Mouse (Mus musculus): ENCODE results near the gene Usp15. TPM values are rescaled to one million over a fixed set of nuclear protein-coding genes. Genes with fewer than 3 reads are reported as not detected.

The Usp15 gene
- polyA plus RNA-seq, 1 experiment from 2014 or later, result 68.2 TPM

DNA sequence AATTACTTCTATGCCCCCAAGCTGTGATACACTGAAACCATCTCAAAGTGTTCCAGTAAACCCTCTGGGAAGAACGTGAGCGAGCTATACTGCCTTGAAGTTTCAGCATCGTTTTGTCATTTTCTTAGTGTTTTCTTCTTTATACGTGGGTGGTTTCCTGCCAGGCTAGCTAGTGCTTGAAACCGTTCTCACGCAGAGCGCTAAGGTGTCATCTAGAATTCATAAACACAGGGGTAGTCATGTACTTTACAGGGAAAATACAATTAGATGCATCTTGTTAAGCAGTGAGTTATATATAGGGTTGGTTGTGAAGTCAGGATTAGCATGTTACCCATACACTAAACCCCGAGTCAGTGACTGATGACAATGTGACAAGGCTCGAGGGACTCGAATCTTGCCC, 65.3 kb downstream of the Usp15 start:
- Histone ChIP-seq H3K27ac (replicated peaks) (no peak overlapping the region), H3K4me2 (no peak overlapping the region), H3K9ac (no peak overlapping the region), H3K9me3 (no peaks in the 10 kb centered on the region), H3K36me3 (peaks cover 65% of the 10 kb centered on the region), H3K27me3 (no peaks in the 10 kb centered on the region), H3K4me3 (no peak overlapping the region), H3K4me1 (replicated peaks) (peaks cover 3% of the 10 kb centered on the region; the same call in 1 of the 2 replicates)
- no peak for ATAC-seq (ENCODE audit: low read depth)
- 93% methylated on average over 10 of the region's 10 CpGs for WGBS

DNA sequence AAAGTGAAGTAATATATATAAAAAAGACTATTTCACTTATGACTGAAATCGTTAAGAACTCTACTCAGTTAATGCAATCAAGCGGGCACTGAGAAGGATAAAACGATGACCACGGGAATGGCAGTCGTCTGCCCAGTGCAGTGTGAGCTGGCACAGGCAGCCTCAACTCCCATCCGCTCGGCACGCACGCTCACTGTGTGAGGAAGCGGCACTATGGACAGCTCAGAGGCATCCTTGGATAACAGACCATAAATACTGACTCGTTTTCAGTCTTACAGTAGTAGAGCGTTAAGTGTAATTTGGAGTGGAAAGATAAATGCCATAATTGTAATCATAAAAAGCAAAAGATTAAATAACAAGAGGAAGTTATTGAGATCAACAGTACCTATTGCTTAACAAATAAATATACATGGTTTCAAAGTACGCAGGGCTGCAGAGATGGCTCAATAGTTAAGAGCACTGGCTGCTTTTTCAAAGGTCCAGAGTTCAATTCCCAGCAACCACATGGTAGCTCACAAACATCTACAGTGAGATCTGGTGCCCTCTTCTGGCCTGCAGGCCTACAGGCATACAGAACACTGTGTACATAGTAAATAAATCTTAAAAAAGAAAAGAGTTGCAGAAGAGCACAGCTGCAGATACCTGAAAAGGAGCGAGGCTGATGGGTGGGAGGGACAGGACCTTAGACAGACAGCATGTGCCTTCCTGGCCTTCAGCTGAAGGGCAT, 76.0 kb downstream of the Usp15 start:
- Histone ChIP-seq H3K36me3 (peaks cover 91% of the 10 kb centered on the region), H3K27me3 (no peaks in the 10 kb centered on the region), H3K27ac (replicated peaks) (no peak overlapping the region), H3K4me3 (no peak overlapping the region), H3K4me1 (replicated peaks) (no peaks in the 10 kb centered on the region), H3K4me2 (no peak overlapping the region), H3K9me3 (no peaks in the 10 kb centered on the region), H3K9ac (no peak overlapping the region)
- WGBS, result 94% methylated on average over 14 of the region's 14 CpGs
- no peak for ATAC-seq (ENCODE audit: low read depth)

DNA sequence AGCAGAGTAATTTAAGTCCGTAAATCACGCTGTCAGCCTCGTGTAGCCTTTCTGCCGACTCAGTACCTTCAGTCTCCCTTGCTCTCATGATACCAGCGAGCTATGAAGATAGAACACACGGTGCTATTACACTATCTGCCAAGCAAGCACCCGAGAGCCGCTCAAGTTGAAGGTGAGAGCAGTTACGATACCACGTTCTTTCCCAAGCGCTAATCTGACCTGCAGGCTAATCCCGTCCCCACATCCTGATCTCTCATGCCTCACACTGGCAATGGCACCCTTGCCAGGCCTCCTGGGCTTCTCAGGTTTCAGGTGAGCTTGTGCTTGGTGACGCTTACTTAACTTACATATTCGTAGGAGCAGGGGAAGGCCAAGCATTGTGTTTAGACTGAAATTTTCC, 79.9 kb downstream of the Usp15 start:
- H3K9me3 ChIP-seq, result no peaks in the 10 kb centered on the region
- no peak overlapping the region for H3K4me2 ChIP-seq
- H3K4me1 ChIP-seq (replicated peaks), result no peaks in the 10 kb centered on the region
- no peak overlapping the region for H3K27ac ChIP-seq (replicated peaks)
- peaks cover 84% of the 10 kb centered on the region for H3K36me3 ChIP-seq
- no peak for ATAC-seq (ENCODE audit: low read depth)
- no peaks in the 10 kb centered on the region for H3K27me3 ChIP-seq
- H3K4me3 ChIP-seq, result no peak overlapping the region
- 83% methylated on average over 14 of the region's 14 CpGs for WGBS
- no peak overlapping the region for H3K9ac ChIP-seq

GRCm38 (mm10) chr10:123113466-123113865, 83.3 kb downstream of the Usp15 start:
- Histone ChIP-seq H3K9me3 (no peaks in the 10 kb centered on the region), H3K9ac (no peak overlapping the region), H3K4me1 (replicated peaks) (no peaks in the 10 kb centered on the region), H3K4me2 (no peak overlapping the region), H3K27me3 (no peaks in the 10 kb centered on the region), H3K36me3 (peaks cover 57% of the 10 kb centered on the region), H3K4me3 (no peak overlapping the region), H3K27ac (replicated peaks) (no peak overlapping the region)
- ATAC-seq (ENCODE audit: low read depth), result no peak
- WGBS, result 96% methylated on average over 8 of the region's 8 CpGs

GRCm38 (mm10) chr10:123112787-123113168, 84.0 kb downstream of the Usp15 start:
- H3K36me3 ChIP-seq, result peaks cover 54% of the 10 kb centered on the region
- no peaks in the 10 kb centered on the region for H3K9me3 ChIP-seq
- no peaks in the 10 kb centered on the region for H3K27me3 ChIP-seq
- 91% methylated on average over 9 of the region's 9 CpGs for WGBS
- no peak overlapping the region for H3K9ac ChIP-seq
- no peak overlapping the region for H3K4me2 ChIP-seq
- H3K4me1 ChIP-seq (replicated peaks), result no peaks in the 10 kb centered on the region
- no peak for ATAC-seq (ENCODE audit: low read depth)
- no peak overlapping the region for H3K4me3 ChIP-seq
- H3K27ac ChIP-seq (replicated peaks), result no peak overlapping the region

DNA sequence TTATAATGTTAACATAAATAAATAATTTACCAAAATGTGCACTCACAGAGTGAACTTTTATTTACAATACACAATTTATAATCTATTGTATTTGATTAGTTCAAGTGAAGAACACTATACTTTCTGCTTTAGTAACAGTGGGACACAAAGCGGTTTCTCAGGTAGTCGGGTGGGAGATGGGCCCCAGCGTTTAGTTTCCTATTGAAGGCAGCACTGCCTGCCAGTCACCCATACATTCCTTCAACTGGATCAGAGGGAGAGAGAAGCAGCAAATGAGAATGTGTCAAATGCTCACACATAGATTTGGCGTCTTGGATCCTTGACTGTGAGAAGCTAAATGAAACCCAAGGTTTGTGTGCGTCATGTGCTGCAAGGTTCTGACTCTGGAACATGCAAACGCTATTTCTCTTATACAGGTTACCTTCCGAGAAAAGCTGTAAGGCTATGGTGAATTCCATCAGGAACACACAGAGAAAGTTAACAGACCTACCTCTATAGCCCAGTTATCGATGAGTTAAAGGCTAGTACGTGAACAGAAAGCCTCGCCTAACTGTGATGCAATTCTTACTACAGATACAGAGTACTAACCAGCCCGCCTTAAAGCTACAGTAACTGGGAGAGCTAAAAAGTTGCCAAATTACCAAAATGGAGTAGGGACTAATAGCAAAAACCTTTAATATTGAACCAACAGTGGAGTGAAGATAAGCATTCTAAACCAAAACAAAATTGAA, 84.6 kb downstream of the Usp15 start:
- Histone ChIP-seq H3K4me3 (no peak overlapping the region), H3K9me3 (no peaks in the 10 kb centered on the region), H3K27ac (replicated peaks) (no peak overlapping the region), H3K27me3 (no peaks in the 10 kb centered on the region), H3K36me3 (peaks cover 54% of the 10 kb centered on the region), H3K4me2 (no peak overlapping the region), H3K4me1 (replicated peaks) (no peaks in the 10 kb centered on the region), H3K9ac (no peak overlapping the region)
- 91% methylated on average over 11 of the region's 11 CpGs for WGBS
- no peak for ATAC-seq (ENCODE audit: low read depth)

DNA sequence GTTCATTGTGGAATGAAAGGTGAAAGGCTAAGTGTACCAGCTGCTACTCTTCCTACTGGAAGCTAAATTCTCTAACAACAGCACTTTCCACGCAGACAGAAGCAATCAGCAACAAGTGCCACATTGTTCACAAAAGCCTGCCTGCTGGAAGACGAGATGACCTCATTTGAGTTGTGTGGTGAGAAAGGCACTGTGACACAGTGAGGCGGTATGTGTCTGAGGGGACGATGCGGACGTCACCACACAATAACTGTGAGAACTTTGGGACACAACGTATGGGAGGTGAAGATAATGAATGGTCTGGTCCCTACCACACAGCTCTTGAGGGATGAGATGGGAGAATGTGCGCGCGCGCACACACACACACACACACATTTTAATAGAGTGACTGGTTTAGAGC, 86.2 kb downstream of the Usp15 start:
- WGBS, result 69% methylated on average over 11 of the region's 11 CpGs
- no peak; the same call in 1 of the 2 replicates for ATAC-seq (ENCODE audit: low read depth)
- H3K9me3 ChIP-seq, result no peaks in the 10 kb centered on the region
- peaks cover 40% of the 10 kb centered on the region for H3K36me3 ChIP-seq
- no peaks in the 10 kb centered on the region for H3K27me3 ChIP-seq
- no peak overlapping the region for H3K27ac ChIP-seq (replicated peaks)
- H3K4me2 ChIP-seq, result no peak overlapping the region
- no peak overlapping the region for H3K4me3 ChIP-seq
- H3K4me1 ChIP-seq (replicated peaks), result no peaks in the 10 kb centered on the region
- H3K9ac ChIP-seq, result no peak overlapping the region

DNA sequence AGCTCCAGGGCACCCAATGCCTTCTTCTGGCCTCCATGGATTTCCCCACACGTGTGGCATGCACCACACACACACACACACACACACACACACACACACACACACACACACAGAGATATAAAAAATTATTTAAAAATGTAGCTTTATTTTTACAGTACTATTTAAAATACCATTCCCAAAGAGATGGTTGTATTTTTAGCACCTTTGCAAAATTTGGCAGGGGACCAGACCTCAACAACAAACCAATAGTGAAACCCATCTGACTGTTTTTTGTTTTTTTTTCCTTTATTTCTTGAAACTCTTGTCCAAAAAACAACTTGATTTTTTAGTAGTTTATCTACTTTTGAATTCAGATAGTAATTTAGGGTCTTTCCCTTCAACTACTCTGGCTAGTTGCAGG, 88.3 kb downstream of the Usp15 start:
- Histone ChIP-seq H3K4me2 (no peak overlapping the region), H3K4me1 (replicated peaks) (no peaks in the 10 kb centered on the region), H3K9ac (no peak overlapping the region), H3K27me3 (no peaks in the 10 kb centered on the region), H3K27ac (replicated peaks) (no peak overlapping the region), H3K9me3 (no peaks in the 10 kb centered on the region), H3K4me3 (no peak overlapping the region), H3K36me3 (peaks cover 29% of the 10 kb centered on the region)
- no peak for ATAC-seq (ENCODE audit: low read depth)
- 100% methylated on average over 1 of the region's 1 CpGs for WGBS

- Histone ChIP-seq H3K27ac (replicated peaks) (no peak overlapping the region), H3K4me3 (no peak overlapping the region), H3K36me3 (peaks cover 25% of the 10 kb centered on the region), H3K4me1 (replicated peaks) (no peaks in the 10 kb centered on the region), H3K27me3 (no peaks in the 10 kb centered on the region), H3K9me3 (no peaks in the 10 kb centered on the region), H3K4me2 (no peak overlapping the region), H3K9ac (no peak overlapping the region)
- WGBS, result 95% methylated on average over 5 of the region's 5 CpGs
- ATAC-seq (ENCODE audit: low read depth), result no peak
Measured at GRCm38 (mm10) chr10:123108121-123108520, 88.7 kb downstream of the Usp15 start.

DNA sequence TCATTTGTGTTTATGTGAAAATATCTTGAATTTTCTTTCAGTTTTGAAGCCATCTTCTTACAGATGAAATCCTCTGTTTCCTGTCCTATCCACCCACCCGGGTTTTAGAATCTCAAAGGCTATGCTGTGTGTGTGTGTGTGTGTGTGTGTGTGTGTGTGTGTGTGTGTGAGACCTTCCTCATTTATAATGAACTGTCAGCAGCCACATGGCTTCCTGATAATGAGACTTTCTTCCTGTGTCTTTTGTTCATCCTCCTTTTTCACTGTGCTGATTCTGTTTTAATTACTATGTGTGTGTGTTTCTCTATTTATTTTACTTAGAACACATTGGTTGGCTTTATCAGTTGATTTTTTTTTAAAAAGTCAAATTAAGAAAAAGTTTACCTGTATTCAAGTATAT, 95.5 kb downstream of the Usp15 start:
- ATAC-seq (ENCODE audit: low read depth), result no peak
- H3K36me3 ChIP-seq, result peaks cover 5% of the 10 kb centered on the region; the same call in 1 of the 2 replicates
- WGBS, result 88% methylated on average over 1 of the region's 1 CpGs

DNA sequence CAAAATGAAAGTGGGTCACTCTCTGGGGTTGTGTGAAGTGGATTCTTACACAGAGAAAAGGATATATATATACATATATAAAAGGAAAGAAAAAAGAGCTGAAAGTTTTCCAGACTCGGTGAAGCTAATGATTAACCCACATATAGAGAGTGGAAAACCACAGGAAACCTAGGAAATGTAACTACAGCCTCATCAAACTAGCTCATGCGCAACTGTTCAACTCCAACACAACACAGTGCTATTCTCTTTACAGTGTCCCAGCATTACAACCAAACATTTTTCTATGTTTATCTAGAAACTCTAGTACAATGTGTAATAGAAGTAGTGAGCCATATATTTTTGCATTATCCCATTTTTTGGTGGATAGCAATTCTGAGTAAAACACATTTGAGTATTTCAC, 96.2 kb downstream of the Usp15 start:
- Histone ChIP-seq H3K4me2 (no peak overlapping the region), H3K4me1 (replicated peaks) (no peaks in the 10 kb centered on the region), H3K27me3 (no peaks in the 10 kb centered on the region), H3K36me3 (peaks cover 5% of the 10 kb centered on the region; the same call in 1 of the 2 replicates), H3K27ac (replicated peaks) (no peak overlapping the region), H3K9me3 (no peaks in the 10 kb centered on the region), H3K9ac (no peak overlapping the region), H3K4me3 (no peak overlapping the region)
- no peak for ATAC-seq (ENCODE audit: low read depth)
- 82% methylated on average over 2 of the region's 2 CpGs for WGBS

More for the DNA sequence above, 95.5 kb downstream of the Usp15 start:
- H3K9me3 ChIP-seq, result no peaks in the 10 kb centered on the region
- no peak overlapping the region for H3K4me2 ChIP-seq
- H3K27me3 ChIP-seq, result no peaks in the 10 kb centered on the region
- H3K9ac ChIP-seq, result no peak overlapping the region
- H3K27ac ChIP-seq (replicated peaks), result no peak overlapping the region
- no peaks in the 10 kb centered on the region for H3K4me1 ChIP-seq (replicated peaks)
- H3K4me3 ChIP-seq, result no peak overlapping the region

- Histone ChIP-seq H3K36me3 (no peaks in the 10 kb centered on the region), H3K27me3 (no peaks in the 10 kb centered on the region), H3K27ac (replicated peaks) (no peak overlapping the region), H3K4me2 (no peak overlapping the region), H3K4me1 (replicated peaks) (no peaks in the 10 kb centered on the region), H3K9ac (no peak overlapping the region), H3K4me3 (no peak overlapping the region), H3K9me3 (no peaks in the 10 kb centered on the region)
- no peak for ATAC-seq (ENCODE audit: low read depth)
- 86% methylated on average over 7 of the region's 7 CpGs for WGBS
Measured at GRCm38 (mm10) chr10:123094504-123094903, 102.3 kb downstream of the Usp15 start.
